Mouse (Mus musculus): ENCODE results near the gene Pbx1.

The Pbx1 gene

DNA sequence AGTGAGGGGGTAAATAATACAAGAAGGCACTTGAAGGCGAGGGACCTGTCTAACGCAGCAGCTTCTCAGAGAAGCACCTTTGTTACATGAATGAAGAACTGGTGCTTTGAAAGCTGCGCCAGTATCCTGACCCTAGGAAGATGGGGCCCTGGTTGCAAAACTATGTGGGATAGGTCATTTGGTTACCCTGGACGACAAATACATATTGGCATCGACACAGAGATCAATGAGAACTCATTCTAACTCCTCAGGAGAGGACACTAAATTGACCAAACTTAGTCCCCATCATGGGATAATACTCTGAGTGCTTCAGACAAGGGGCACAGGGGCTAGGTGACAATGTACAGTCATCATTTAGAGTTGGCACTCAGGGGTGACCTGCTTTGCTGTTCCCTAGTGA is 264.3 kb downstream of the Pbx1 start:
- no peak for DNase-seq (ENCODE audit: low read depth)

DNA sequence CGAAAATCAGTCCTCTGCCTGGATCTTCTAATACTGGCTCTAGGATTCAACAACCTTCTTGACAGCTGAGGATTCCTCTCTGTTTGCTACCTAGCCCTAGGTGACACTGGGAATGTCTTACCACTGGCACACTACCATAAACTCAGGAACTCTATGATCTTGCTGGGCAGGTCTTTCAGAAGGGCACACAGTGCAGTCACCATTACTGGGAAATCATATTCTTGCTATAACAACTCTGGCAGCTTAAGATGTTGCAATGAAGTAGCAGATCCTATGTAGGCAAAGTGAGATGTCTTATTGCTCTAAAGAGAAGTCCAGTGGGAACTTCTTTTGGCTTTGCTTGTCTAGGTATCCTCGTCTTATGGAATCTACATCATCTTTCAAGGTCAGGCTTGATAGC is 265.2 kb downstream of the Pbx1 start:
- DNase-seq (ENCODE audit: low read depth), result no peak

DNA sequence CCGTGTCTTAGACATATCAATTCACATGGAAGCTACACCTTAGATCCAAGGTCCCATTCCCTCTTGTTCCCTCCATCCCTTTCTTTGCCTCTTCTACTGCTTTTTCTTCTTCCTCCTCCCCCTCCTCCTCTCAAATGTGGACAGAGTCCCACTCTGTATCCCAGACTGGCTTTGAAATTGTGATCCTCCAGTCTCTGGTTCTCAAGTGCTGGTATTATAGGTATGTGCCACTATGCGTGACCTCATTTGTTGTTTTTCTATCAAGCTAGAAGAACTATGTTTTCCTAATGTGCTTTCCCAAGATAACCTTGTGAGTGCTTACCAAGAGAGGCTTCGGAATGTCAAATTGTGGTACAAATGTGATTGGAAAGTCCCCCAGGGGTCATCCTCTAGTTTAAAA is 267.1 kb downstream of the Pbx1 start:
- no peak for DNase-seq (ENCODE audit: low read depth)

DNA sequence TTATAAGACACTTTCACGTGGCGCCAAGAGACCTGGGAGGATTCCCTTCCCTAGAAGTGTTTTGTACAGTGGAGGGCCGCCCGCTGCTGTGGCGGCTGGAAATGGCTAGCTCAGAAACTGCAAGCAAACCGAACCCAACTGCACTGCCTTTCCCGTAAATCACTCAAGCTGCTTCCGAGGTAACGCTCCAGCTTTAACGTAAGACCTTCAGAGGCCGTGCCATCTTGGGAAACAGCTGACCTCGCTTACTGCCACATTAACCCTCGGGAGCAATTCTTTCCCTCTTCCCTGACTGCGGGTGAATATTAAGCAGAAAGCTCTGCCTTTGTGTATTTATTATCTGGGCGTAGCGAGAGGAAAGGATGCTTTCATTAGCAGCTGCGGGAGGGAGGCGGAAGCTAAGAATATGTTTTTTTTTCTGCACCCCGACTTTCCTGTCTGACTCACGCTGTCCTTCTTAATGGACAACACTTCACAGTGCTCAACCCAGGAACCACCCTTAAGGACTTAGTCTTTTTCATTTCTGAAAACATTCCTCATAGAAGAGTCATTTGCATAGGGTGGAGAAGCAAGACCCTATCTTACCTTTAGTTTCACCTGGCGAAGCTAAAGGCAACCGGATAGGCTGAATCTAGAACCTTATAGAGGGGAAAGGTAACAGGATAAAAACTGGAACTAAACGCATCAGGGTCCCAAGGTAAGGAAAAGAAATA is 268.4 kb downstream of the Pbx1 start:
- no peak for DNase-seq (ENCODE audit: low read depth)

DNA sequence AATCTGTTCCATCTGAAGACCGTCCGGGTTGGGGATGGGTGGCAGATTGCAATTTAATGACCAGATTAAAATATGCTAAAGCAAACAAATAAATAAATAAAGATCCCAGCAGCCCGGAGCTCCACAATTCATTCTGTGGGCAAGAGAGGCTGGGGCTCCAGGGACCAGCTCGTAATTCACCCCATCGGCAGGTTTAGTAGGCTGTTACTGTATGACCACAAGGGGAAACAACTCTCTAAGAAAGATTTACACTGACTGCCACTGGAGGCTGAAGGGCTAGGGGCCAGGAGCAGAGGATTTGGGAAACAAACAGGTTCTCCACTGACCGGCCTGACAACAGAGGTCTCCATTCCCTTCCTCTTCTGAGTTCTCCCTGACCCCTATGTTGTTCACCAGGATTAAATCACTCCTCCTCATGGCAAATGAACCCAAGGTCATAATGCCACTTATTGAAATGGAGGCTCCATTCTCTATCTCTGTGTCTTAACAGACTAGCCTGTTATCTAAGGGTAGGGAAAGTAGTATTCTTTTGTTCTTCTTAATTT is 292.9 kb downstream of the Pbx1 start:
- DNase-seq (ENCODE audit: low read depth), result no peak

DNA sequence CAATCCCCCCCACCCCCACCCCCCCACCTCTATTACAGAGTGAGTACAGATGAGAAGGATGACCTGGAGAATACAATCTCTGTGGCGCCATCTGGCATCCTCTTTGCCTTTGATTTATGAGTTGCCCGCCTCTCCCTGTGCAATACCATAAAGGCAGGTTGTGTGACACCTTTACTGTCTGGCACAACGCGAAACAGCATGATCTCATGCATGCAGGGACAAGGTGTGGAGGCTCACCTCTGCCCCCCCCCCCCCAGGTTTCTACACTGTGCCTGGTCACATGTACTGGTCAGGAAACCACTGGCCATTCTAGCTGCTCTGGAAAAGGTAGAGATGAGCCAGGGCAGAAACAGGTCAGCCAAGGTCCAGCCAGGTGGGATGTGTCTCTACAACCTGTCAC is 293.4 kb downstream of the Pbx1 start:
- no peak for DNase-seq (ENCODE audit: low read depth)

DNA sequence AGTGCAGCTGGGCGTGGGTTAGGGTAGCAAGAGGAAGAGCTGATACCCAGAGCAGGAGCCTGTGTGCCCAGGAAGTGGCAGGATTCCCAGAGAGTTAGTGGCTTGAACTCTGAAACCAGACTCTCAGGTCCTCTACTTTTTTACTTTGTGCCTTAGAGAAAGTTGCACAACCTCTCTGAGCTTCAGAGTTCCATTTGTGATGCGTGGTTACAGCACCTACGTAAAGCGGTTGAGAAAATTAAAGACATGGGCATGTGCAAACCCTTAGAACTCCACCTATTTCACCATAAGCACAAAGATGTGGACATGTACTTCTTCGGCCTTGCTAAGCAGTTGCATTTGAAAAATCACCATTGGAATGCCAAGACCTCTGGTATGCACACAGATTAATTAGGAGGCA is 294.2 kb downstream of the Pbx1 start:
- no peak for DNase-seq (ENCODE audit: low read depth)

DNA sequence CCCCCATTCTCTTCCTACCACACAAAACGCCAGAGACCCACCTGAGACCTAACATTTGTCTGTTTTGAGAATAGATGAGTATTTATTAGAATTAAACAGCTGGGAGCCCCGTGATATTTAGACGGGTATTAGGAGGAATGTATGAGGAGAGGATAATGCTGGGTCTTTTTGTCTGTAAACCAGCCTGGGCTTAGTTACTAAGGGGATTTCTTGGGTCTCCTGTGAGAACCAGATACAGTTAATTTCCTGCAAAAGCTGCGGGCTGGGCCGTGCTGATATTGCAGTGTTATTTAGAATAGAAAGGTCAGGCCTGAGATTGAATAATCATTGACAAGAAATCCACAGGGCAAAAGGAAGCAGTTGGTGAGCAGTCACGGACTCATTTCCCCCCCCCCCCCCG is 296.5 kb downstream of the Pbx1 start:
- DNase-seq (ENCODE audit: low read depth), result no peak

DNA sequence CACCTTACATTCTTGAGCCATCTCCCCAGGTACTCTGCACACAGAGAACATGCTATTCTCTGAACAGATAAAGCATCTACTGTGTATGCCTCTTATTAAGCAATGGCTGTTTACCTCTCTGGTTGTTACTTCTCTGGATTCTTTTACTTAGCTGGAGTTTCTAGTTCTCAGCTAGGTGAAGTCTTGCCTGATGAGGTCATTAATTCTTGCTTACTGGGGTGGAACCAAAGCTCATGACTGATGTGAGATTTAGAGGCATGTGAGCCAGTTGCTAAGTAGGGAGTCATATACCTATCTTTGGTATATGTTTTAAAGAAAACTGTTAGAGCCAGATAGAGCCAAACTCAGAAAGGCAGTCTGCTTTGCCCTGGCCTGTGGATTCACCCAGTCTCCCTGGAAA is 298.4 kb downstream of the Pbx1 start:
- peak; percentile 4 for DNase-seq (ENCODE audit: low read depth)

DNA sequence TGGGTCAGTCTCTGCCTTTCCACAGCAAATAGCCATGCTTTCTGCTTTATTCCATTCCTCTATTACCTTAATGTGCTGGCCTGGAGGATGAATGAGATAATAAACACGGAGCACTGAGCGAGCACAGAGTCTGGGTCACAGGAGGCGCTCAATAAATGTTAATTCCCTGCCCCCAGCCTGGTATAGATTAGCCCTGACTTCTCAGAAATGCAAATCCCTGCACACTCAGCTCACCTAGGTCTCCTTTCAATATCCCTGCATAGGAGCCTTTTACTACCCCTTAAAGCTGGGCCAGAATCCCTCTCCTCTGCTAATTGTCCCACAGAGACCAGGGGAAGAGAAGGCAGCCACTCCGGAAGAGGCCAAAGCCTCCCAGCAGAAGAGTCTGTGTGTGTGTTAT is 304.1 kb downstream of the Pbx1 start:
- DNase-seq (ENCODE audit: low read depth), result no peak

DNA sequence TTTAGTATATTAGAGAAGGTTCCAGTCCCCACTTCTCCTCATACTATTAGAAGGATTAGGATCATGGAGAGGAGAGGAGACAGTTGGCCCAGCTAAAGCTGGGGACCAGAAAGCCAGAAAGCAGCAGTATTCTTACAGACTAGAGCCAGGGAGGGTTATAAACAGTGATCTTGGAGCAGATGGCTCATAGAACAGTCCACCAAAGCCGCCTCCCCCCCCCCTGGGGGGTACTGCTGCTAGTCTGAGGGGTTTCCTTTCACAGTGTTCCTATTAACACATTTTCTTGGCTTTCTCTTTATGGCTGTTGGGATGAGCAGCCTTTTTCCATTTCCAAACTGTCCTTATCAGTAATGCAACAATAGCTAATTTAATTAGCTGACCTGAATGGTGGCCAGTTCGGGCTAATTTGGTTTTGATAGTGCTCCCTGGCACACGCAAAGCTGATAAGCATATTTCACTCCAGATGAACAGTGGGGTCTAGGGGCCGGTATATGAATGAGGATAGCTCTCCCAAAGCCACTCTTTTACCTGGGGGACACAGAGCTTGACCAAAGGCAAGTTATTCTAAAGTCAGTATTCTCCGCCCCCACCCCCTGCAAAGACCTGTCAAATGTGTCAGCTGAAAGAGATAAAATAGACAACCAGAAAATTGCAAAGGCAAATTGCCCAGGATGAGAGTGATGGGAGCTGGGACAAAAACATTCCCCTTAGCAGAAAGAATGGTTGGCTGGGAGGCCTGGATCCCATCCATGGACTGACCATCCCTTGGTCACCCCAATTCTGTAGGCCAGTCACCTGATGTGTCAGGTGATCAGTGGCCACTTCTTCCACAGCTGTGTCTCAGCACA is 307.2 kb downstream of the Pbx1 start:
- DNase-seq (ENCODE audit: low read depth), result no peak

DNA sequence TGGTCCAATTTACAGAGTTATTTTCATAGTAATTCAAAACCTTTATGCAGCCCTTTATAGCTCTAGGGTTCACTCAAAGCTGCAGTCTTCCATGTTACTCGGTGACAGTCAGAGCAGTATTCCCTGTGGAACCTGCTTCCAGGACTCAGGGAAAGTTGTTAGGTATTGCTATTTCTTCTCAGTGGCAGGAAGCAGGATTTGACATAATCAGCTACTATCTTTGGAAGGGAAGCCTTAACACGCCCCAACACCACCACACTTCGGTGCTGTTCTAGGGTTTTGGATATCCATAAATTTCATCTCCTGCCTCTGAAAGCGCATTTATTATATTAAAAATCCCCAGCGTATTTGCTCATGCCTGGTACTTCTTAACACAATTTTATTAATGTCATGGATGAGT is 314.0 kb downstream of the Pbx1 start:
- no peak for DNase-seq (ENCODE audit: low read depth)

DNA sequence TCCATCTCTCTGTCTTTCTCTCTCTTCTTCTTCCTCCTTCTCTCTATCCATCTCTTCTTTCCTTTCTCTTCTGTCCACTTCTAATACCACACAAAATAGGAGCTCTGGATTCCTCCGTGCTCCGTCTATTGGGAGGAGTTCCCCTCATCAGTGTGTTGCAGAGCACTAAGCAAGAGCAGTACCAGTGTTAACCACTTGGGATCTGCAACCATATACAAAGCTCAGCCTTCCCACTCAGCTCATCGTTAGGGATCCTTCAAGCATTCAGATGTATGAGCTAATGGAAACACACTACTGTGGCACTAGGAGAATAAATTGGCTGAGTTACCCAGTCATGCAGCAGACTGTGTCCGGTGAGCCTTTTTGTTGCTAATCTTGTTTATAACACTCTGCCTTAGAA is 314.7 kb downstream of the Pbx1 start:
- no peak for DNase-seq (ENCODE audit: low read depth)

DNA sequence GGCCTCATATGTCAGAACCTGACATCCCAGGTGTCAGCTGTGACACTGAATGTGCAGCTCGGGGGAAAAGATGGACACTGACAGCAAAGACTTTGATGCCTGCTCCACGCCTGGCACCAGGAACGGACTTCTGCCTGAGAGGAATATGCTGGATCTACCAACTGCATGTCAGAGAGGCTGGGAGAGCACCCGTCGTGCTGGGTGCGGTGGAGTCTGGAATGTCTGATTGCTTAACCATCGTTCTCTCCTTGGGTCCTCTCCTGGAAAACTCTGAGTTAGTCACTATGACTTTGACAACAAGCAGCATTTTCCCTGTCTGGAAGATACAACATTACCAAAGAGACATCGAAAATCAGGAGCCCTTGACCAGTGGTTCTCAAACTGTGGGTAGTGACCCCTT is 322.3 kb downstream of the Pbx1 start:
- DNase-seq (ENCODE audit: low read depth), result no peak

DNA sequence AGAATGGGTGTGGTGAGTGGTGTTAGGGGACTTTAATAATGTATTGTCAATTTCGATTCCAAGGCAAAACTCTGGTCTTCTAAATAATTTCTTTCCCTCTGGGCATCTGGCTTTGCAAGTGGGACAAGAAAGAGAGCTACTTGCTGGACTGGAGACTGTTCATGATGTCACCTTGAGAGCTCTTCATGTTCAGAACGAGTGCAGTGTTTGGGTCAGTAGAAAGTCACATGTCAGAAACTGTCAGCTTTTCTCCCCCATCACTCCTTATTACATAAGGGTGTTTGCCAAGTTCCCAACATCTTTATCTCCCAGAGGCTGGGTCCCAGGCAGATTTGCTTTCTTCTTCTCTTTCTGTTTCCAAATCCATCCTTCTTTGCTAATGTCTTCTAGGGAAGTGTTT is 328.2 kb downstream of the Pbx1 start:
- no peak for DNase-seq (ENCODE audit: low read depth)

DNA sequence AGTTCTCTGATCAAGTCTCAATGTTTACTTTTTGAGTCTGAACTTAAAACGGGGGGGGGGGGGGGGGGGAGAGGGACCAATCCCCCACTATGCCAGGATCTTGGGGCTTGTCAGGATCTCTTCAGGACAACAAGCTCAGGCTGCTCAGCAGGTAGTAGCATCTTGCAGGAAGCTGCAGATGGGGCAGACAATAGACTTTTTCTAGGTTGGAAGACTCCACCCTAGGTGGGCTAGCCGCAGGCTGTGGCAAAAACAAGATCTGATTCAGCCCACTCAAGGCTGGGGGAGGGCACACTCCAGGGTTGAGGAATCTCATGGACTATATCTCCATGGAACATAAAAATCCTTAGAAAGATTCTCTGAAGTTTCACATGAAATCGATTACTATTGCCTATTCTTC is 330.6 kb downstream of the Pbx1 start:
- DNase-seq (ENCODE audit: low read depth), result no peak

DNA sequence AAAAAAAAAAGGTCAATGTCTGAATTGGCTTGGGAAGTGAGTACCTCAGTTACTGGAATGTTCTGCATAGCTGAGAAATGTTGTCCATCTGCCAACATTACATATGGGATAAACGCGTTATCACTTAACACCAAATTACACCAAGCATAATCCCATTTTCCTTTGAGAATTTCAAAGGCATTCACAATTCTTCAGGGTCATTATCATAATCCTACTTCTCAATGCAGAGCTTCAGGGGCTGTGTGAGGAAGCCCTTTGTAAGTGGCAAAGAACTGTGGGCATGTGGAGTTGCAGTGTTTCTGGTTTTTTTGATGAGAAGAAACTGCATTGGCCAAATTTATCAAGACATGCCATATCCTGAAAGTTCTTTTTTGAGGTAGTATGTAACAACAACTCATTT is 333.3 kb downstream of the Pbx1 start:
- DNase-seq (ENCODE audit: low read depth), result no peak

DNA sequence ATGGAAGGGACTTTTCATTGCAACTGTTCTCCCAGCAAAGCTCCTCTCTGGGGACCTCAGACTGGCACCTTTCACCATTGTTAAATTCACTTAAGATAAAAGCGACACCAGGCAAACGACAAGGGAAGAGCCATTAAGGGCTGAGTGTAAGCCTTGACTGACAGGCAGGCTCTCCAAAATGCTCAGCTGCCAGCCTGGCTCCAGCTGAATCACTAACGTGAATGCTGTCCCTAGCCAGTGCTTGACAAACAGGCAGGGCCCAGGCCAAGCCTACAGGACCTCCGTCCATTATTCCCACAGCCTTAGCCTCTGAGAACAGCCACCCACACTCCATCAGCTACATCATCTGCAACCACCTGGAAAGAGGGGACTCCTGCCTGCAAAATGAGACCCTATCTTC is 337.4 kb downstream of the Pbx1 start:
- DNase-seq (ENCODE audit: low read depth), result no peak

DNA sequence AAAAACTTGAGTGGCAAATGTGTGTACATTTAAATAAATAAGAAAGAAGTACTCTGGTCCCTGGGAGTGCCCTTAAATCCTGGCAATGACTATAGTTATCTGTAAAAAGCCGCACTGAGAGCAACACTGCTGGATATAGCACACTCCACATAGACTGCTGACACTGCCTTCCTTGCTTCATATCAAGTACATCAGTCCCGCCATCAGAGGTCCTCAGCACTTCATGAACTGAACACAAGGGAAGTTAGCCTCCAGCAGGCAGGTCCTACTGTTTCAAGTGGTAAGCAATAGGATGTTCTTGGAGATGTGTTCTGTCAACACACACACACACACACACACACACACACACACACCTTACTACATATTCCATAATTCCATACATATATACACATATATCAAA is 339.0 kb downstream of the Pbx1 start:
- DNase-seq (ENCODE audit: low read depth), result no peak

DNA sequence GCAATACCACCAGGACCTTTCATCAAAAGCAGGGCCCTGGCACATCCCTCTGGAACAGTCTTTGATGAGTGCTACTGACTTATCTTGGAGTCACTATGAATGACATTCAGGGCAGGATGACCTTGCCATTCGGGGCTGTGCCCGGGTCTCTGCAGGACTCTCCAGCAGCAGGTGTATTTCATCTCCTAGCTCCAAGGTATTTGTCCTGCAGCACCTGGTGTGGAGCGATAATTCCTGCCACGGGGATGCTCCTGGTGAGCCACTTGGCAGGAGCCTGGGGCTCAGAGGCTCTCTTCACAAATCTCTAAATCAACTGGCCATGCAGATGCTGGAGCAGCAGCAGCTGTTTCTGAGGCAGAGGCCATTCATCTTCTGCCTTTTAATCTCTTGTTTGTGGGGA is 340.4 kb downstream of the Pbx1 start:
- no peak for DNase-seq (ENCODE audit: low read depth)

DNA sequence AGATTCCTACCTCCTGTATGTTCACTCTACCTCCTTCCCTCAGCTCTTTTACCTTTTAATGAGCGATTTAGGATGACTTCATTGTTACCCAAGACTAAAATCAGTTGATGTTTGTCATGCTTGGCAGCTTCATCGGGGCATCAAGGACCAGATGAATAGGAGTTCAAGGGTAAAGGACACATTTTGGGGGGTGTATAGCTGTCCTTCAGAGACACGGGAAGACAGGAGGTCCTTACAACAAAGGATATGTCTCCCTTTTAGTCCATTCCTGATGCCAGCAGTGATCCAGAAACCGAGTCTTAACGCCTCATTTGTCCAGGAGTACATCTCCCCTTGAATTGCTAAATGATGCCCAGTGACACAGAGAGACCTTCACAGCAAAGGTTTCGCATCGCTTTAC is 343.4 kb downstream of the Pbx1 start:
- no peak for DNase-seq (ENCODE audit: low read depth)

DNA sequence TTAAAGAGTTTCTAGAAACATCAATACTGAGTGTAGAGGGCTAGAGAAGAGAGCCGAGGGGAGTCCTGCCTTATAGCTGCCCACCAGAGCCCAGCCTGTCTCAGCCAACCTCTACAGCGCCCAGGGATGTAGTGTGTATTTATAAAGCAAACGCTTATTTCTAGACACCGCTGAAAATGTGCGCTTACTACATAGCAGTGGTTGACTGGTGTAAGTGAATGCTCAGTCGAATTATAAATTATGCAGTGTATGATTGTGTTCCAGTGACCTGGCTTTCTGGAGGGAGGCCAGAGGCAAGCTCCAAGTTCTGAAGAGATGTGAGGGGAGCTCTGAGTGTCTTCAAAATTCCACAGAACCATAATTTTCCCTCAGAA is 352.7 kb downstream of the Pbx1 start:
- no peak for DNase-seq (ENCODE audit: low read depth)

DNA sequence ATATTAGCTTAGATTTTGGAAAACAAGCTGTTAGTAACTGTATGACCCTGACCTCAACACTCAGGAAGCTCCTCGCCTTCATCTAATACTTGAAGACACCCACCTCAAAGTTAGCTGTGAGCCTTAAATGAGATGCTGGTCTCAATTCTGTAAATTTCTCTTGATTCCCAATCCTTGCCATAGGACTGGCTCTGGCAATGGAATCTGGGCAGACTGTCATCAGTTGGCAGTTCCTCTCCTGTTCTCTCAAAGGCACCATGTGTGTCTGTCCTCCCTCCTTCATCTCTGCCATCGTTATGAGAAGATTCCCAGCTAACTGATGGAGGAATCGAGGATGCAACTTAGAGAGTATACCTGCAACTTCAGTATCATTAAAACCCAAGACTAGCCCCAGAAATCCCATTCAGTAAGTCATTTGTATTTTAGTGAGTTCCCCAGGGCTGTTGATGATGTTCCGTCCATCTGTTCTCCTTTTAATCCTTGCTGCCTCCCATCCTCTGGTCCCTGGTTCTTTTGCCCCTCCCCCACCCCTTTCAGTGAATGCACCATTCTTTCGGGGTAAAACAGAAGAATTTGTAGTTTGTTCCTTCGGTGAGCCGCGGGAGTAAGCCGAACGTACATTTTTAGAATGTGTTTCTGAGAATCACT is 353.2 kb downstream of the Pbx1 start:
- DNase-seq (ENCODE audit: low read depth), result no peak
